Mouse (Mus musculus) midbrain, postnatal 0 days (tissue): Measurements from ENCODE around the gene 2810408A11Rik. TPM values are rescaled to one million over a fixed set of nuclear protein-coding genes. Genes with fewer than 3 reads are reported as not detected.

ENCODE experiments used
- ATAC-seq: fragments of 200-750 bp; cut with Nextera tagmentation; 2 replicates; pipeline ENCODE4 v1.8.0; 2017; ENCODE audit warnings: moderate number of reproducible peaks, mild to moderate bottlenecking, moderate TSS enrichment, moderate library complexity; ENCODE audit not compliant: low FRiP score
- DNase-seq: peaks from one replicate; pipeline ENCODE4 v3.0.0-alpha.2; 2015; ENCODE audit warnings: low spot score
- H3K27ac ChIP-seq: fragments of 300-500 bp; sonication (generic); 2 replicates; pipeline ENCODE4 v1.5.1; 2014; ENCODE audit warnings: low read depth, mild to moderate bottlenecking, low read length, mixed read lengths
- H3K27me3 ChIP-seq: fragments of 300-500 bp; sonication (generic); 2 replicates; pipeline ENCODE4 v1.6.1; 2014; ENCODE audit warnings: low read length, control low read depth, mixed read lengths; ENCODE audit not compliant: insufficient read depth
- H3K36me3 ChIP-seq: fragments of 300-500 bp; sonication (generic); 2 replicates; pipeline ENCODE4 v1.6.1; 2014; ENCODE audit warnings: low read length, control low read depth, mixed read lengths; ENCODE audit not compliant: insufficient read depth
- H3K4me1 ChIP-seq: fragments of 300-500 bp; sonication (generic); 2 replicates; pipeline ENCODE4 v1.6.1; 2014; ENCODE audit warnings: mild to moderate bottlenecking, control low read depth, antibody characterized with exemption, low read length, mixed read lengths; ENCODE audit not compliant: insufficient read depth
- H3K4me2 ChIP-seq: fragments of 300-500 bp; sonication (generic); 2 replicates; pipeline ENCODE4 v1.6.1; 2014; ENCODE audit warnings: low read depth, mild to moderate bottlenecking, low read length, mixed read lengths; ENCODE audit not compliant: poor library complexity, severe bottlenecking
- H3K4me3 ChIP-seq: fragments of 300-500 bp; sonication (generic); 2 replicates; pipeline ENCODE4 v1.5.1; 2014; ENCODE audit warnings: low read depth, mild to moderate bottlenecking, low read length, moderate library complexity
- H3K9ac ChIP-seq: fragments of 300-500 bp; sonication (generic); replicated peaks from 2 replicates; pipeline ENCODE4 v1.6.1; 2014; ENCODE audit warnings: mild to moderate bottlenecking, low read length, moderate library complexity, mixed read lengths; ENCODE audit not compliant: poor library complexity, severe bottlenecking
- H3K9me3 ChIP-seq: fragments of 300-500 bp; sonication (generic); 2 replicates; pipeline ENCODE4 v1.6.1; 2016; ENCODE audit warnings: low read length, control low read depth
- CTCF ChIP-seq: IDR thresholded peaks from 2 replicates; pipeline ENCODE4 v1.5.1; 2016; ENCODE audit warnings: antibody characterized with exemption, mild to moderate bottlenecking
- WGBS: fragments of 180-500 bp; shearing (Covaris S2); extraction: QIAGEN DNeasy Blood & Tissue Kit; methylation state at CpG from one replicate; pipeline ENCODE4 v1.1.7; 2014; 5-methylcytosine and 5-hydroxymethylcytosine counted together
- polyA plus RNA-seq: library from polyadenylated mRNA; unstranded; fragments of >200 nt; fragmentation: Nextera tagmentation; extraction: Ambion mirVana; gene quantifications from 2 replicates; pipeline ENCODE4 v1.2.1, GENCODE M21; 2015
- total RNA-seq: library from RNA; depleted of rRNA; stranded (reverse); fragments of >200 nt; gene quantifications from 2 replicates; pipeline ENCODE4 v1.2.3, GENCODE M21; 2014

The 2810408A11Rik gene
- total and polyA plus RNA-seq, 2 experiments from 2014 or later = 3.3 to 6.2 TPM

DNA sequence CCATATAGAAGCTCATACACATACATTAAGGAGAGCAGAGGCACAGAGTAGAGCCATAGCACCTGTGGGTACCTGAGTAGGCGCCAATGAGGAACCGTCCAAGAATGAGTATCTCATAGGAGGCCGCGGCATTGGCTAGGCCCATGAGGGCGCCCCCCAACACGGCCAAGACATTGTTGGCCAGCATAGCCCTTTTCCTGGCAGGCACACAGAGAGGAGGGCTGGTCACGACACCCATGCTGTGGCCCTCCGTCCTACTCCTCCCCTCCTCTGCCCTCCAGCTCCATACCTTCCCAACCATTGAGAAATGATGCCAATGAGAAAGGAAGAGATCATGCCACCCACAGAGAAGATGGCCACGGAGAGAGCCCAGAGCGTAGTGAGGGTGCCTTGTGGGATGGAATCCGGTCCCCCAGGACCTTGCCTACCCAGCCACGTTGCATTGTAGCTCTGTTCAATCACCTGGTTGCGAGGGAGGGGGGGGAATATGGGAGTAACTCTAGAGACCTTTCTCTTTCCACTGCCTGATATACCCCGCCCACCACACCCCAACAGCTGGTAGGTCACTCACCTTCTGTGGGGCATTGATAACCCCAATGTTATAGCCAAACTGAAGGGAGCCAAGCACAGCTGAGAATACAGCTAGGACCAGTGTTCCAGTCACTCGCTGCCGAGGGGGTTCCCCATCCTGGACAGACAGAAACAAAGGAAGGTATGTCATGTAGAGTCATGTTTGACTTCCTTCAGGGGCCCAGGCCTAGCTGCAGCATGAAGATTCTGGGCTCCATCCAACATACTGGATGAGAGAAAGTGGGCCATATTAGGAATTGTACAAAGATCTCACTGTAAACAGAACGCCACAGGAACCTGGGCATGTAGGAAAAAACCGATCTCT is 45.5 kb upstream of the 2810408A11Rik start:
- WGBS = 95% methylated on average over 18 of the region's 18 CpGs
- no peaks in the 10 kb centered on the region for H3K36me3 ChIP-seq
- no peak for ATAC-seq

DNA sequence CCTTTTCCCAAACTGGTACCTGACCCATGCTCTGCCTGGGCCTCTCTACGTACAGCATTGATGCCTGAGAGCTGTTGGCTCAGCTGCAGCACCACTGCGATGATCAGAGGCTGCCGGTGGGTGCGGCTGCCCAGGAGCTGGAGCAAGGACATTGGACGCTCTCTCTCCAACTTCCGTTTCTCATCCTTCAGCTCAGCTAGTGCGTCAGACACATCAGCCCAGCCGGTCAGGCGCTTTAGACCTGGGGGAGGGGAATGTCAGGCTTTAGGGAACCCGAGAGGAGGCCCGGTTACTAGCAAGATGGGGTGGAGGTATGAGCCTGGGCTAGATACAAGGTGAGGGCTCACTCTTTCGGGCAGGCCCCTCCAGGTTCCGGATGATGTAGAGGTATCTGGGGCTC is 44.4 kb upstream of the 2810408A11Rik start:
- no peak overlapping the region for H3K4me2 ChIP-seq
- TF ChIP-seq CTCF = no peak
- no peaks in the 10 kb centered on the region for H3K4me1 ChIP-seq
- no peaks in the 10 kb centered on the region for H3K36me3 ChIP-seq
- no peaks in the 10 kb centered on the region for H3K9me3 ChIP-seq
- no peak overlapping the region for H3K4me3 ChIP-seq
- H3K27ac ChIP-seq = no peak overlapping the region
- H3K27me3 ChIP-seq = peaks cover 15% of the 10 kb centered on the region; the same call in 1 of the 2 replicates
- DNase-seq = no peak
- ATAC-seq = no peak
- no peak overlapping the region for H3K9ac ChIP-seq
- 83% methylated on average over 13 of the region's 13 CpGs for WGBS

More for the DNA sequence above, 45.5 kb upstream of the 2810408A11Rik start:
- Histone ChIP-seq H3K4me2 (no peak overlapping the region), H3K4me3 (no peak overlapping the region), H3K9ac (no peak overlapping the region), H3K27ac (no peak overlapping the region), H3K9me3 (no peaks in the 10 kb centered on the region), H3K27me3 (peaks cover 15% of the 10 kb centered on the region; the same call in 1 of the 2 replicates), H3K4me1 (no peaks in the 10 kb centered on the region)
- TF ChIP-seq CTCF = no peak
- no peak for DNase-seq

DNA sequence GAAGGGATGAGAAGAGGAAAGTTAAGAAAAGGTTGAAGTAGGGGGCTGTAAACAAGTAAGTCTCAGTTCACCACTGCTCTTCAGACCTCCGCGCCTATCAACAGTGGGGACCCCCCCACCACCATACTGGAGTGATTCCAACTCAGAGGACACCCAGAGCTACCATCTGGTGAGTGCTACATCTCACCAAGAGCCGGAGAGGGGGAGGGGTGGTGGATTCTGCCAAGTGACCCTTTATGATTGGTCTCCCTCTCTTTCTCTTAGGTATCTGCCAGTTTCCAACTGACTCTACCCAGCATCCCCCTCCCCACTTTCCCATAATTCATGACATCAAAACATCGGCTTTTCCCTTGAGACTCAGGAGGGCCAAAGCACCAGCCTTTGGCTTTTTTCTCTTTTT is 40.2 kb upstream of the 2810408A11Rik start:
- TF ChIP-seq CTCF = no peak
- Histone ChIP-seq H3K9ac (no peak overlapping the region), H3K4me1 (no peaks in the 10 kb centered on the region), H3K36me3 (no peaks in the 10 kb centered on the region), H3K27ac (no peak overlapping the region), H3K9me3 (no peaks in the 10 kb centered on the region), H3K4me2 (no peak overlapping the region), H3K4me3 (no peak overlapping the region), H3K27me3 (peaks cover 3% of the 10 kb centered on the region; the same call in 1 of the 2 replicates)
- peak; percentile 64 for DNase-seq
- 86% methylated on average over 4 of the region's 4 CpGs for WGBS
- no peak for ATAC-seq

DNA sequence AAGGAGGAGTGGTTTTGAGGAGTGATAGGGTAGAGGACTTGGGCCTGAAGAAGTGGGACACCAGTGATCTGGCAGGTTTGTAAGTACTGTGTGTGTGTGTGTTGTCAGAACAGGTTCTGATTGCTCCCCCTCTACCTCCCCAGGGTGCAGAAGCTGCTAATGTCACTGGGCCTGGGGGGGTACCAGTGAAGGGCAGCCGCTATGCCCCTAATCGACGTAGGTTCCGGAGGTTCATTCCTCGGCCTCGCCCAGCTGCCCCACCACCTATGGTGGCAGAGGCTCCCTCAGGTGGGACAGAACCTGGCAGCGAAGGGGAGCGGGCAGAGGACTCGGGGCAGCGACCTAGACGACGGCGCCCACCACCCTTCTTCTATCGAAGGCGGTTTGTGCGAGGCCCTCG is 38.9 kb upstream of the 2810408A11Rik start:
- Histone ChIP-seq H3K4me3 (no peak overlapping the region), H3K9ac (no peak overlapping the region), H3K27me3 (peaks cover 3% of the 10 kb centered on the region; the same call in 1 of the 2 replicates), H3K4me2 (no peak overlapping the region), H3K9me3 (no peaks in the 10 kb centered on the region), H3K36me3 (no peaks in the 10 kb centered on the region), H3K4me1 (no peaks in the 10 kb centered on the region), H3K27ac (no peak overlapping the region)
- no peak for DNase-seq
- no peak for TF ChIP-seq CTCF
- 95% methylated on average over 17 of the region's 17 CpGs for WGBS
- no peak for ATAC-seq

DNA sequence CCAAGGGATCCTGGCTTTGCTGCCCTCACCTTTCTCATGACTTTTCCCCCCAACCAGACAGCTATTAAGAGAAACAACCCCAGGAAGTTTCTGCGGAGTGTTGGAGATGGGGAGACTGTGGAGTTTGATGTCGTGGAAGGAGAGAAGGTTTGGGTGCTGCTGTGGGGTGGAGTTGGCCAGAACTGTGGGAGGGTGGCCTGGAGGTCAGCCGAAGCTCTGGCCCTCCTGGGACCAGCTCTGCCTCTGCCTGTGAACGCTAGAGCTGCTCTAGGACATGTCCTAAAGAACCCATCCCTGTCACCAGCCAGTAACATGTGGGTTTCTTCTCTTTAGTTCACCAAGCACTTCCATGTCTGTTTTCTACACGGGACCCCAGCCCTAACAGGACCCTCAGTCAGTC is 38.4 kb upstream of the 2810408A11Rik start:
- 74% methylated on average over 5 of the region's 5 CpGs for WGBS
- no peak overlapping the region for H3K4me3 ChIP-seq
- H3K36me3 ChIP-seq = no peaks in the 10 kb centered on the region
- no peak for TF ChIP-seq CTCF
- H3K27ac ChIP-seq = no peak overlapping the region
- H3K27me3 ChIP-seq = peaks cover 3% of the 10 kb centered on the region; the same call in 1 of the 2 replicates
- no peaks in the 10 kb centered on the region for H3K9me3 ChIP-seq
- DNase-seq = no peak
- H3K4me1 ChIP-seq = no peaks in the 10 kb centered on the region
- no peak overlapping the region for H3K4me2 ChIP-seq
- ATAC-seq = no peak
- no peak overlapping the region for H3K9ac ChIP-seq

DNA sequence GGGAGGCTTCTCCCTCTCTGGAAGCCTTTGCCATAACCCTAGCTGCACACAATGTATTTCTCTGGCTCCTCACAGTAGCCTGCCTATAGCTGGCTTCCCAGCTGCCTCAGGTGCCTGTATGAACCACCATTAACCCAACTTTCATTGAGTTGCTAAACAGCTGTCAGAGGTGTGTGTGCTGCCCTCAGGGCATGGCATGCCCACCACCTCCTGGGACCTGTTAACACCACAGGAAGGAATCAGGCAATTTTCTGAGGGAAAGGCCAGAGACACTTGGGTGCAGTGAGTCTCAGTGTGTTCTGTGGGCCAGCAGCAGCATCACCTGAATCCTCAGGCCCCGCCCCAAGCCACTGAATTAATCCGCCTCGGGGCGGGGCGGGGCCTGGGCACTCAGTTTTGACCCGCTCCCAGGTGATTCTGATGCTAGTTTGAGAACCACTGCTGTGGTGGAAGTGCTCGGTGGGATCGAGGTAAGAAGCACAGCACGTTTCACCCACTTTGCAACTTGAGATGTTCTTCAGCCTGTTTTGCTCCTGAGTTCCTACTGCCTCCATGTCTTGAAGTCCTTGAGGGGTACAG is 37.7 kb upstream of the 2810408A11Rik start:
- Histone ChIP-seq H3K4me1 (no peaks in the 10 kb centered on the region), H3K27me3 (peaks cover 3% of the 10 kb centered on the region; the same call in 1 of the 2 replicates), H3K9me3 (no peaks in the 10 kb centered on the region), H3K9ac (no peak overlapping the region), H3K36me3 (no peaks in the 10 kb centered on the region), H3K27ac (no peak overlapping the region), H3K4me2 (no peak overlapping the region), H3K4me3 (no peak overlapping the region)
- ATAC-seq = no peak
- WGBS = 21% methylated on average over 9 of the region's 9 CpGs
- no peak for DNase-seq
- no peak for TF ChIP-seq CTCF
